Mouse (Mus musculus) brain, embryonic 14.5 days (tissue): ENCODE data around the gene Perp.

Experiments used
- CTCF ChIP-seq: fragments of 200-500 bp; IDR thresholded peaks from 2 replicates; pipeline ENCODE4 v1.5.1; 2012; ENCODE audit warnings: inconsistent platforms, mild to moderate bottlenecking, moderate library complexity, borderline replicate concordance; ENCODE audit not compliant: insufficient read depth, insufficient read length; ENCODE audit errors: extremely low read depth
- POLR2A ChIP-seq: fragments of 200-500 bp; IDR thresholded peaks from 2 replicates; pipeline ENCODE4 v1.6.1; 2012; ENCODE audit warnings: mild to moderate bottlenecking, inconsistent platforms, borderline replicate concordance; ENCODE audit not compliant: poor library complexity, insufficient read depth, insufficient read length, severe bottlenecking; ENCODE audit errors: extremely low read depth

DNA sequence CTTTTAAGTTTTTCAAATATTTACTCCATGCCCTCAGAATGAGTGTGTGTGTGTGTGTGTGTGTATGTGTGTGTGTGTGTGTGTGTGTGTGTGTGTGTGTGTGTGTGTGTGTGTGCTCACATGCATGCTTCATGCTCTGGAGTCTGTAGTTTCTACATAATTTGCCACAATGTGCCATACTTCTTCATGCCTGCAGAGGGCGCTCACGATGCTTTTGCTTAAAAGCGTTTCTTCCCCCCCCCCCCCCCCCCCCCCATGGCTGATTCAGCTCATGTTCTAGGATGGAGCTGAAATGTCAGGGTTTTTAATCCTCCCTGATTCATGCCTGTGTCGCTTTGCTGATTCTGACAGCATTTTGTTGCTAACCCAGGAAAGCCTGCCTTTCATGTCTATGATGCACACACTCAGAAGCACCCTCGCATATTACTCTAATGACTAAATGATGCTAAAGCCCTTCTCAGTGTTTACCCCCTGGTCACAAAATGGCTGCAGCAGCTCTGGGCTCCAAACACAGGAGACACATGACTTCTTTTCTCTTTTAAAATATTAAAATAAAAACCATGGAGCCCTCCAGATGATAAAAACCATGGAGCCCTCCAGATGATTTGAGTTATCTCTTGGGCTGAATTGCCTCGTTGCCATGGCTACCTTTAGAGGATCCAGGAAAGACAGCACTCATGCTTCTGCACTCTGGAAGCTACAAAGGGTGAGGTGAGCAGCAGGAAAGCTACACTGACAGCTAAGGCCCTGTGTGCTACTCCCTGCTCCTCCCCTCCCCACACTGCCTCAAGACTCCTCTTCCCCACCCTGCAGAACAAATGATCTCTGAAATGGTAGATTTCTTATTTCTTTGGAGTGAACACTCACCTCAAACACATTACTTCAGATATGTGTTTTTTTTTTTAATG, 49.7 kb downstream of the Perp start:
- peak; percentile 19; the same call in 1 of the 2 replicates for TF ChIP-seq CTCF
- no peak for TF ChIP-seq POLR2A
